ENCODE assay signal across 8 mouse cellular contexts in the genomic region with DNA sequence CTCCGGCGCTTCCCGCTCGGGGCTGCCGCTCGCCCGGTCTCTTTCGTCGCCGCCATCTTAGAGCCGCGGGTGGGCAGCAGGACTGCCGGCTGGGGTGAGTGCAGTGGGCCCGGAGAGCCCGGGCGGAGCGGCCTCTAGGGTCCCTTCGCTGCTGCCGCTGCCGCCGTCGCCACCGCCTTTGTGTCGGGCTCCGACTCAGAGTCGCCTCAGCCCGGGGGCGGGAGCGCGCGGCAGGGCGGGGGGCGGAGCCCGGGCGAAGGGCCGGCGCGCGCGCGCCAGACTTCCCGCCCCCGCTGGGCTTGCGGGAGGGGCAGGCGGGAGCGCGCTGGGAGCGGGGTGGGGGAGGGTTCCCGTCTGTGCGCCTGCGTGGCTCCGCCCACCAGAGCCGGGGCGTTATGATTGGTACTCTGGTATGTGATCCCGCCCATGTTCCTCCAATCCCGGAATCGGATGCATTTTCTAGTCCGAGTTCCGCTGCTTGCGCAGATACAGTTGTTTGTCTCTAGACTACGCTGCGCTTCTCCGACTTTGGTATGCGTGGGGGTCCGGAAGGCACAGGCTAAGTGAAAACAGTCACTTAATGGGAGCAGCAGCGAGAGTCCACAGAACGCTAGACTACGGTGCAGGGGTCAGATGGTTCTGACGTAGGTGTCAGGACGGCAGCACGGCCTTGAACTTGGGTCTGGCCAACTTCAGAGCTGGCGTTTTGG. TPM values are rescaled to one million over a fixed set of nuclear protein-coding genes. Genes with fewer than 3 reads are reported as not detected.
DNase-seq lines count a peak whose midpoint lies in the region; ATAC-seq and TF ChIP-seq lines count a peak whose summit lies in the region.

No protein-coding gene starts in this region.

- peaks cover 2% of the 10 kb centered on the region for H3K4me1 ChIP-seq in heart, embryonic 11.5 days (ENCODE audit: control insufficient read depth, insufficient read depth, low read length)
- peaks cover 43% of the 10 kb centered on the region for H3K4me1 ChIP-seq in kidney, embryonic 15.5 days
- peaks cover 23% of the 10 kb centered on the region for H3K4me1 ChIP-seq in limb, embryonic 15.5 days
- peaks cover 9% of the 10 kb centered on the region; the same call in 1 of the 2 replicates for H3K4me1 ChIP-seq in midbrain, postnatal 0 days (ENCODE audit: insufficient read depth, low read length)

- H3K9me3 ChIP-seq in heart, embryonic 11.5 days (replicated peaks; ENCODE audit: control insufficient read depth, low read length), result no peaks in the 10 kb centered on the region
- no peaks in the 10 kb centered on the region for H3K9me3 ChIP-seq in kidney, embryonic 15.5 days (replicated peaks)
- no peaks in the 10 kb centered on the region for H3K9me3 ChIP-seq in limb, embryonic 15.5 days
- no peaks in the 10 kb centered on the region for H3K9me3 ChIP-seq in midbrain, postnatal 0 days (ENCODE audit: low read length)

- peak; percentile 94 for TF ChIP-seq POLR2A in brain, embryonic 14.5 days (IDR thresholded peaks at IDR 0.05; ENCODE audit: borderline replicate concordance, extremely low read depth, insufficient read depth, insufficient read length, poor library complexity, severe bottlenecking)

- peak overlapping the region; percentile 100 for H3K9ac ChIP-seq in heart, embryonic 11.5 days (ENCODE audit: low read depth, low read length)
- H3K9ac ChIP-seq in kidney, embryonic 15.5 days, result peak overlapping the region; percentile 100
- H3K9ac ChIP-seq in limb, embryonic 15.5 days, result peak overlapping the region; percentile 99
- peak overlapping the region; percentile 94 for H3K9ac ChIP-seq in midbrain, postnatal 0 days (replicated peaks; ENCODE audit: low read length, poor library complexity, severe bottlenecking)

- peak; percentile 86 for ATAC-seq in erythroblast, adult 5-6 weeks (replicated peaks; ENCODE audit: low FRiP score, poor library complexity, severe bottlenecking)
- peak; percentile 89 for ATAC-seq in heart, embryonic 11.5 days (replicated peaks; ENCODE audit: insufficient number of reproducible peaks, low FRiP score, low TSS enrichment)
- peak; percentile 90 for ATAC-seq in kidney, embryonic 15.5 days (replicated peaks; ENCODE audit: low FRiP score)
- peak; percentile 85 for ATAC-seq in limb, embryonic 15.5 days (ENCODE audit: insufficient number of reproducible peaks, low FRiP score, low TSS enrichment, low read depth)
- ATAC-seq in midbrain, postnatal 0 days (ENCODE audit: low FRiP score), result peak; percentile 91

- no peaks in the 10 kb centered on the region for H3K27me3 ChIP-seq in C2C12 (ENCODE audit: control insufficient read depth, insufficient read depth, insufficient read length)
- no peaks in the 10 kb centered on the region for H3K27me3 ChIP-seq in heart, embryonic 11.5 days (ENCODE audit: control insufficient read depth, insufficient read depth, low read length)
- no peaks in the 10 kb centered on the region for H3K27me3 ChIP-seq in kidney, embryonic 15.5 days
- H3K27me3 ChIP-seq in limb, embryonic 15.5 days, result no peaks in the 10 kb centered on the region
- H3K27me3 ChIP-seq in midbrain, postnatal 0 days (ENCODE audit: insufficient read depth, low read length), result no peaks in the 10 kb centered on the region

- peak; percentile 99 for DNase-seq in brain, embryonic 14.5 days (ENCODE audit: low read depth)
- DNase-seq in midbrain, postnatal 0 days (ENCODE audit: low spot score), result peak; percentile 97
- peak; percentile 96 to 97 for DNase-seq in spleen, postnatal 10 days (ENCODE audit: low spot score in 2 of 2)

- peaks cover 48% of the 10 kb centered on the region for H3K79me2 ChIP-seq in C2C12 (ENCODE audit: control insufficient read depth, insufficient read depth)

- peaks cover 35% of the 10 kb centered on the region for H3K79me3 ChIP-seq in C2C12 (ENCODE audit: low read depth)

- under 1% methylated on average over 56 of the region's 72 CpGs for WGBS in heart, embryonic 11.5 days (ENCODE audit: insufficient replicate concordance)
- under 1% methylated on average over 70 of the region's 72 CpGs for WGBS in kidney, embryonic 15.5 days
- under 1% methylated on average over 71 of the region's 72 CpGs for WGBS in limb, embryonic 15.5 days
- WGBS in midbrain, postnatal 0 days, result under 1% methylated on average over 52 of the region's 72 CpGs

- H3K4me2 ChIP-seq in heart, embryonic 11.5 days, result peak overlapping the region; percentile 97
- H3K4me2 ChIP-seq in kidney, embryonic 15.5 days, result peak overlapping the region; percentile 80
- peak overlapping the region; percentile 83 for H3K4me2 ChIP-seq in limb, embryonic 15.5 days
- H3K4me2 ChIP-seq in midbrain, postnatal 0 days (ENCODE audit: low read depth, low read length, poor library complexity, severe bottlenecking), result peak overlapping the region; percentile 95

- peak overlapping the region; percentile 100 for H3K27ac ChIP-seq in heart, embryonic 11.5 days (ENCODE audit: low read depth, low read length)
- peak overlapping the region; percentile 100 for H3K27ac ChIP-seq in kidney, embryonic 15.5 days
- H3K27ac ChIP-seq in limb, embryonic 15.5 days, result peak overlapping the region; percentile 100
- H3K27ac ChIP-seq in midbrain, postnatal 0 days (ENCODE audit: low read depth, low read length), result peak overlapping the region; percentile 100

- H3K4me3 ChIP-seq in C2C12 (ENCODE audit: insufficient read depth, poor library complexity, severe bottlenecking), result peak overlapping the region; percentile 97
- H3K4me3 ChIP-seq in heart, embryonic 11.5 days (ENCODE audit: low read depth, low read length), result peak overlapping the region; percentile 96
- peak overlapping the region; percentile 93 for H3K4me3 ChIP-seq in kidney, embryonic 15.5 days (replicated peaks)
- H3K4me3 ChIP-seq in limb, embryonic 15.5 days, result peak overlapping the region; percentile 92
- peak overlapping the region; percentile 57 for H3K4me3 ChIP-seq in midbrain, postnatal 0 days (ENCODE audit: low read depth, low read length)

- H3ac ChIP-seq in C2C12 (ENCODE audit: control insufficient read depth, insufficient read length, low read depth), result peak overlapping the region; percentile 98

- TF ChIP-seq CTCF in C2C12 (IDR thresholded peaks at IDR 0.05; ENCODE audit: control insufficient read depth, insufficient read depth, insufficient read length), result no peak
- no peak for TF ChIP-seq CTCF in brain, embryonic 14.5 days (IDR thresholded peaks at IDR 0.05; ENCODE audit: borderline replicate concordance, extremely low read depth, insufficient read depth, insufficient read length)
- TF ChIP-seq CTCF in midbrain, postnatal 0 days (IDR thresholded peaks at IDR 0.05), result no peak

- H3K36me3 ChIP-seq in C2C12 (ENCODE audit: control insufficient read depth, insufficient read depth), result peaks cover 19% of the 10 kb centered on the region
- H3K36me3 ChIP-seq in heart, embryonic 11.5 days (ENCODE audit: control insufficient read depth, insufficient read depth, low read length), result peaks cover 3% of the 10 kb centered on the region
- peaks cover 23% of the 10 kb centered on the region for H3K36me3 ChIP-seq in kidney, embryonic 15.5 days
- peaks cover 26% of the 10 kb centered on the region for H3K36me3 ChIP-seq in limb, embryonic 15.5 days
- peaks cover 19% of the 10 kb centered on the region for H3K36me3 ChIP-seq in midbrain, postnatal 0 days (ENCODE audit: insufficient read depth, low read length)

RNA-seq across cellular contexts. Expression of gene Pcif1, which starts 0.6 kb away (rescaled TPM):
- 46.5 TPM for polyA plus RNA-seq in C2C12 (2012; fragmentation: generic; extraction: Trizol)
- 55.5 and 60.1 TPM in 2 replicates for polyA plus RNA-seq in brain, embryonic 14.5 days (2012; rRNA removed)
- total RNA-seq in erythroblast, adult 5-6 weeks (2015; ENCODE audit: low replicate concordance), result 5.6 and 22.6 TPM in 2 replicates
- 19.0 and 30.5 TPM in 2 replicates for total RNA-seq in erythroblast, adult 5-6 weeks (2017; ENCODE audit: low replicate concordance)
- 50.1 and 54.8 TPM in 2 replicates for polyA plus RNA-seq in heart, embryonic 11.5 days (2014; fragmentation: Nextera tagmentation; extraction: Ambion mirVana)
- 73.1 and 81.1 TPM in 2 replicates for polyA plus RNA-seq in kidney, embryonic 15.5 days (2015; fragmentation: Nextera tagmentation; extraction: Ambion mirVana)
- 62.9 and 67.5 TPM in 2 replicates for polyA plus RNA-seq in limb, embryonic 15.5 days (2015; fragmentation: Nextera tagmentation; extraction: Ambion mirVana)
- total RNA-seq in midbrain, postnatal 0 days (2014; rRNA removed), result 77.2 and 90.1 TPM in 2 replicates
- polyA plus RNA-seq in midbrain, postnatal 0 days (2015; fragmentation: Nextera tagmentation; extraction: Ambion mirVana), result 88.9 and 94.6 TPM in 2 replicates

RNA-seq across cellular contexts. Expression of gene Pltp, which starts 22.2 kb away (rescaled TPM):
- polyA plus RNA-seq in C2C12 (2012; fragmentation: generic; extraction: Trizol), result 13.3 TPM
- polyA plus RNA-seq in brain, embryonic 14.5 days (2012; rRNA removed), result 62.2 and 109 TPM in 2 replicates
- total RNA-seq in erythroblast, adult 5-6 weeks (2015; ENCODE audit: low replicate concordance), result 0.58 and 0.84 TPM in 2 replicates
- total RNA-seq in erythroblast, adult 5-6 weeks (2017; ENCODE audit: low replicate concordance), result 1.8 and 3.3 TPM in 2 replicates
- 10.4 and 10.8 TPM in 2 replicates for polyA plus RNA-seq in heart, embryonic 11.5 days (2014; fragmentation: Nextera tagmentation; extraction: Ambion mirVana)
- 35.6 and 38.7 TPM in 2 replicates for polyA plus RNA-seq in kidney, embryonic 15.5 days (2015; fragmentation: Nextera tagmentation; extraction: Ambion mirVana)
- 57.1 and 61.8 TPM in 2 replicates for polyA plus RNA-seq in limb, embryonic 15.5 days (2015; fragmentation: Nextera tagmentation; extraction: Ambion mirVana)
- total RNA-seq in midbrain, postnatal 0 days (2014; rRNA removed), result 55.5 and 59.8 TPM in 2 replicates
- polyA plus RNA-seq in midbrain, postnatal 0 days (2015; fragmentation: Nextera tagmentation; extraction: Ambion mirVana), result 85.5 and 87.7 TPM in 2 replicates

RNA-seq across cellular contexts. Expression of gene Zfp335, which starts 31.8 kb away (rescaled TPM):
- polyA plus RNA-seq in C2C12 (2012; fragmentation: generic; extraction: Trizol), result 11.7 TPM
- polyA plus RNA-seq in brain, embryonic 14.5 days (2012; rRNA removed), result 43.2 and 47.0 TPM in 2 replicates
- total RNA-seq in erythroblast, adult 5-6 weeks (2015; ENCODE audit: low replicate concordance), result 13.4 and 17.9 TPM in 2 replicates
- total RNA-seq in erythroblast, adult 5-6 weeks (2017; ENCODE audit: low replicate concordance), result 9.9 and 10.3 TPM in 2 replicates
- polyA plus RNA-seq in heart, embryonic 11.5 days (2014; fragmentation: Nextera tagmentation; extraction: Ambion mirVana), result 8.8 and 8.9 TPM in 2 replicates
- 12.1 and 14.4 TPM in 2 replicates for polyA plus RNA-seq in kidney, embryonic 15.5 days (2015; fragmentation: Nextera tagmentation; extraction: Ambion mirVana)
- polyA plus RNA-seq in limb, embryonic 15.5 days (2015; fragmentation: Nextera tagmentation; extraction: Ambion mirVana), result 13.2 and 13.9 TPM in 2 replicates
- total RNA-seq in midbrain, postnatal 0 days (2014; rRNA removed), result 28.9 and 29.0 TPM in 2 replicates
- 11.1 and 11.4 TPM in 2 replicates for polyA plus RNA-seq in midbrain, postnatal 0 days (2015; fragmentation: Nextera tagmentation; extraction: Ambion mirVana)

RNA-seq across cellular contexts. Expression of gene Neurl2, which starts 46.5 kb away (rescaled TPM):
- 11.3 TPM for polyA plus RNA-seq in C2C12 (2012; fragmentation: generic; extraction: Trizol)
- polyA plus RNA-seq in brain, embryonic 14.5 days (2012; rRNA removed), result 5.1 and 7.0 TPM in 2 replicates
- not detected in 2 replicates for total RNA-seq in erythroblast, adult 5-6 weeks (2015; ENCODE audit: low replicate concordance)
- 1.4 TPM in 1 of 2 replicates, not detected in the other for total RNA-seq in erythroblast, adult 5-6 weeks (2017; ENCODE audit: low replicate concordance)
- 41.9 and 43.2 TPM in 2 replicates for polyA plus RNA-seq in heart, embryonic 11.5 days (2014; fragmentation: Nextera tagmentation; extraction: Ambion mirVana)
- 7.0 and 8.9 TPM in 2 replicates for polyA plus RNA-seq in kidney, embryonic 15.5 days (2015; fragmentation: Nextera tagmentation; extraction: Ambion mirVana)
- polyA plus RNA-seq in limb, embryonic 15.5 days (2015; fragmentation: Nextera tagmentation; extraction: Ambion mirVana), result 5.8 and 9.3 TPM in 2 replicates
- 10.4 and 11.2 TPM in 2 replicates for total RNA-seq in midbrain, postnatal 0 days (2014; rRNA removed)
- polyA plus RNA-seq in midbrain, postnatal 0 days (2015; fragmentation: Nextera tagmentation; extraction: Ambion mirVana), result 7.6 and 7.8 TPM in 2 replicates

RNA-seq across cellular contexts. Expression of gene Ctsa, which starts 47.0 kb away (rescaled TPM):
- polyA plus RNA-seq in C2C12 (2012; fragmentation: generic; extraction: Trizol), result 160 TPM
- 125 and 165 TPM in 2 replicates for polyA plus RNA-seq in brain, embryonic 14.5 days (2012; rRNA removed)
- total RNA-seq in erythroblast, adult 5-6 weeks (2015; ENCODE audit: low replicate concordance), result 26.8 and 36.1 TPM in 2 replicates
- total RNA-seq in erythroblast, adult 5-6 weeks (2017; ENCODE audit: low replicate concordance), result 33.5 and 39.9 TPM in 2 replicates
- 143 and 149 TPM in 2 replicates for polyA plus RNA-seq in heart, embryonic 11.5 days (2014; fragmentation: Nextera tagmentation; extraction: Ambion mirVana)
- 160 and 170 TPM in 2 replicates for polyA plus RNA-seq in kidney, embryonic 15.5 days (2015; fragmentation: Nextera tagmentation; extraction: Ambion mirVana)
- polyA plus RNA-seq in limb, embryonic 15.5 days (2015; fragmentation: Nextera tagmentation; extraction: Ambion mirVana), result 178 and 187 TPM in 2 replicates
- 110 and 112 TPM in 2 replicates for total RNA-seq in midbrain, postnatal 0 days (2014; rRNA removed)
- polyA plus RNA-seq in midbrain, postnatal 0 days (2015; fragmentation: Nextera tagmentation; extraction: Ambion mirVana), result 101 and 102 TPM in 2 replicates

Comparison
In these comparisons a context has a peak if more than half of its experiments do, and no peak if none do; other contexts are left out.
1. Peak in every context shown above with its lines: DNase-seq, ATAC-seq, H3K4me3 ChIP-seq and H3K27ac ChIP-seq.